Mouse (Mus musculus) lung, adult 18-20 months (tissue): ENCODE results near the gene Rabepk.
A peak's percentile ranks its signal among the peaks of the same experiment; 100 is the strongest.
"Not testable (repeated sequence)": the region's sequence is repeated elsewhere in the genome, so short reads cannot be mapped to it uniquely, and the experiment has no call there.

Experiments used
- DNase-seq, 2 experiments: peaks; one replicate each; pipeline ENCODE4 v3.0.0; 2022; ENCODE audit warnings: mixed read lengths in 2 of 2

Gene Rabepk

DNA sequence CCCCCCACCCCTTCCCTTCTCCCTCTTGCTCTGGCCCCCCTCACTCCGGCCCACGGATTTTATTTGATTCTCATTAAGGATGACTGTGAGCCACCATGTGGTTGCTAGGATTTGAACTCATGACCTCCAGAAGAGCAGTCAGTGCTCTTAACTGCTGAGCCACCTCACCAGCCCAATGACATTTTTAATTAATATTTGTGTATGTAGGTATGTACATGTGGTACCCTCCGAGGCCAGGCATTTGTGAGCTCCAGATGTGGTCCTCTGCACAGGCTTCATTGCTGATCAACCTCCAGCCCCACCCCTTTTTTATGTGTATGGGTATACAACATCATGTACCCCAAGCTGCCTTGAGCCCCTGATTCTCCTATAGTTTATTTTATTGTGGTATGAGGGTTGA is 4.0 kb upstream of the Rabepk start:
- no peak for DNase-seq

DNA sequence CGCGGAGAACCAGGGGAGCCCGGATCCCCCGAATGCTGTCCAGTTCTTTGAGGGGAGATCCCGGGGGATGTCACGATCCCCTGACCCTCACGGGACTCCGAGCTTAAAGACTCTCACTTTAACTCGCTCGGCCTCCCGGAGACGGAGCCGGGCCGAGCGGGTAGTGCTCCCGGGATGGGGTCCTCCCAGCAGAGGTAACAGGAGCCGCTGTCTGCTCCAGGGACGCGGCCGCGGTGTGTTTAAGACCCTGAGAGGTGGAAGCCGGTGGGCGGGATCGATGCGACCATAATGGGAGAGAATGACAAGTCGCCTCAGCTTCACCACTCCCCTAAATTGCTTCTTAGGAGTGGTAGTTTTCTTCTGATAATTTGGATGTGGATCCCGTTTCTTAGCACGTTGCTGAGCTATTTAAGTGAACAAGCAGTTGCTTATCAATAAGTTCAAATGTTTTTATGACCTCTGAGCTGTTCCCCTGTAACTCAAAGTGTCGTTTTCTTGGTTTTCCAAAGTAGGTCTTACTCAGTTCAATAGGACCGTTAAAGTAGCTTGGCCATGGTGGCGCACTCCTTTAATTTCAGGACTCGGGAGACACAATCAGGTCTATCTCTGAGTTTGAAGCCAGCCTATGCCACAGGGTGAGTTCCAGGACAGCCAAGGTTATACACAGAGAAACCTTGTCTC is 3.0 kb upstream of the Rabepk start:
- DNase-seq = peak; percentile 27 to 28

DNA sequence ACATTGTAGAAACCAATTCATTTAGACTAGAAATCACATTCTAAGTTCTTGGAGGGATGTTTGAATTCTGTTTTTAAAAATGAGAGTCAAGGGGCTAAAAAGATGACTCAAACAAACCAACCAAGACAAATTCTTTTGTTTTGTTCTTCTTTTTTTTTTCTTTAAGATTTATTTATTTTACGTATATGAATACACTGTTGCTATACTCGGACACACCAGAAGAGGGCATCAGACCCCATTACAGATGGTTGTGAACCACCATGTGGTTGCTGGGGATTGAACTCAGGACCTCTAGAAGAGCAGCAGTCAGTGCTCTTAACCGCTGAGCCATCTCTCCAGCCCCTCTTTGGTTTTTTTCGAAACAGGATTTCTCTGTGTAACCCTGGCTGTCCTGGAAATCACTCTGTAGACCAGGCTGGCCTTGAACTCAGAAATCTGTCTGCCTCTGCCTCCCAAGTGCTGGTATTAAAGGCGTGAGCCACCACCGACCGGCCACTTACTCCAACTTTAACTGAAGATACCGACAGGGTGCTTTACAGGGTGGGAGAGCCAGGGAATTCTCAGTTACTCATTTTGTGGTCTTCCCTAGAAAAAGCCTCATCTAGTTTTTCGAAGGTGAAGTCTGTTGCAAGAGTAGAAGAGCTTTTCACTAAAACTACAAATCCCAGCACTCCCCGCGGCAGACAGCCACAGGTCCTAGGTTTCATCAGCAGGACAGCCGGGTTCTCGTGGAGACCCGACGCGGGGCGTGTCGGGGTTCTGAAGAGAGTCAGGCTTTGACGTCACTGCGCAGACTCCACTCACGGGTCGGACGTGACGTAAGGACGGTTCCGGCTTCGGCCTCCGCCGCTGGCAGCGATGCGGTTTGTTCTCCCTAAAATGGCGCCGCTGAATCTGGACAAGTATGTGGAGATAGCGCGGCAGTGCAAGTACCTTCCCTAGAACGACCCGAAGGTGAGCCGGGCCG is 2.1 kb upstream of the Rabepk start:
- peak; percentile 98 to 99 for DNase-seq

DNA sequence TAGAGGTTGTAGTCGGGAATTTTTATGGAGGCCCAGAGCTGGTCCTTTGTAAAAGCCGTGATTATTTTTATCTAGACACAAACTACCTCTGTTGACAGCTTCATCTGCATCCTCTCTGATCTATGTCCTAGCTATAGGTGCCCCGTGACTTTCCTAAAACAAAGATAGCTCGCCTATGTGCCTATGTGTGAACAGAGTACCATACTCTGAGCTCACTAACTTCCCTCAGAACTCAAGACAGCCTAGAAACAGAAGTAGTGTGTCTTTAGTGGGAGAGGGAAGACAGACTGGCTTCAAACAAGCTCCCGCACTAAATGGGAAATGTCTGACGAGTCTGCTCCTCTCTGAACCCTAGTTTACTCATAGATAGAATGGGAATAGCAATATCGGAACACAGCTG is 659 bp upstream of the Rabepk start:
- DNase-seq = no peak

DNA sequence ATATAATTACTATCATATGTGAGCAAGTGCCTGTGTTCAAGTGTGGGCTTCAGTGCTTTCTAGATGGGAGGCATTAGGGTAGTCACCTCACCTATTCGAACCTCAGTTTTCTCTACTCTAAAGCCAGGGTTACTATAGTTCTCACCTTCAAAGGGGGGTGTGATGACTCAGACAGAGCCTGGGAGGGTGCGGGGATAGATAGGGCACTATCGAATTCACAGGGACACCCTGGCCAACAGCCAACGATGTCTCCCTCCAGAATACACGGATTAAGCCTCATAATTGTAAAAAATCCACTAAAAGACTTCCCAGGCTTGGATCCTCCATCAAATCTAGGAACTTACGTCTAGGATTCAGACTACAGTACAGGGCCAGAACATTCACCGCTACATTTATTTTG is 4.3 kb downstream of the Rabepk start:
- DNase-seq = no peak

DNA sequence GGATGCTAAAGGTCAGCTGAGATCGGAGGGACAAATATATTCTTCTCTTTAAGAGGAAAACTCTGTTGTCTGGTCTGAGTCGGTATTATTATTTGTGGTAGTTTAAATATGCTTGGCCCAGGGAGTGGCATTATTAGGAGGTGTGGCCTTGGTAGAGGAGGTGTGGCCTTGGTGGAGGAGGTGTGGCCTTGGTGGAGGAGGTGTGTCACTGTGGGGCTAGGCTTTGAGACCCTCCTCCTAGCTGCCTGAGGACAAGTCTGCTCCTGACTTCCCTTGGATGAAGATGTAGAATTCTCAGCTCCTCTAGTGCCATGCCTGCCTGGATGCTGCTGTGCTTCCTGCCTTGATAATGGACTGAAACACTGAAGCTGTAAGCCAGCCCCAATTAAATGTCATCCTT is 5.2 kb downstream of the Rabepk start:
- no peak for DNase-seq

DNA sequence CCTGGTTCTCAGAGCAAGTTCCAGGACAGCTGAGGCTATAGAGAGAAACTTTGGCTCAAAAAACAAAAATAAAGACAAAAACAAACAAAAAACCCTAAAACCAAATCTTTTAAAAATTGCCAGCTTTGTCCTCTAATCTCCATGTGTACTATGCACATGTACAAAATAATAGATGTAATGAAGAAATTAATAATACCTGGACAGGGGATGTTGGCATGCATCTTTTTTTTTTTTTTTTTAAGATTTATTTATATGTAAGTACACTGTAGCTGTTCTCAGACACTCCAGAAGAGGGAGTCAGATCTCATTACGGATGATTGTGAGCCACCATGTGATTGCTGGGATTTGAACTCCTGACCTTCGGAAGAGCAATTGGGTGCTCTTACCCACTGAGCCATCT is 7.2 kb downstream of the Rabepk start:
- not testable (repeated sequence) for DNase-seq

DNA sequence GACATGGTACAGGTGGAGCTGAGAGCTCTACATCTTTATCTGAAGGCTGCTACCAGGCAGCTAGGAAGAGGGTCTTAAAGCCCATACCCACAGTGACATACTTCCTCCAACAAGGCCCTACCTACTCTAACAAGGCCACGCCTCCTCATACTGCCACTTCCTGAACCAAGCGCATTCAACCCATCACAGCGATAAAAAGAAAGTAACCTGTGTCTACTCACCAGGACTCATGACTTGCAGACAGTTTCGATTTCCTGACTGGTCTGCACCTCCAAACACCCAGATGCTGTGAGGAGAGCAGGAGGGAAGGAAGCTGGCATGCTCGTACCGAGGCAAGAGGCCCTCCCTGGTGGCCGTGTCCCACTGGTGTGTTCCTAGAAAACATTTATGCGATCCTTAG is 9.4 kb downstream of the Rabepk start:
- no peak for DNase-seq

DNA sequence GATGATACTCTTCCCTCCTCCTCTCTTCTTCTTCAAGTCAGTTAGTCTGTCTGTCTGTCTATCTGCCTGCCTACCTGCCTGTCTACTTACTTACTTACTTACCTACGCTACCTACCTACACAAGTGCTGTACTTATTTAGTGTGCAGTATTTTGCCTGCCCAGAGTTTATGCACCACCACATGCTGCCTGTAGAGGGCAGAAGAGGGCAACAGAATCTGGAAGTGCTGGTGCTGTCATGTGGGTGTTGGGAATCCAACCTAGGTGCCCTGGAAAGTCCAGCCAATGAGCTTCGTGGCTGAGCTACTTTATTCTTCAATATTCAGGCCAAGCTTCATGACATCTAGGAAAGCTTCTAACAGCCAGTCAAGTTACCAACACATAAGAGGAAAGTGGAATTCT is 15.6 kb downstream of the Rabepk start:
- peak; percentile 35 to 54 for DNase-seq

DNA sequence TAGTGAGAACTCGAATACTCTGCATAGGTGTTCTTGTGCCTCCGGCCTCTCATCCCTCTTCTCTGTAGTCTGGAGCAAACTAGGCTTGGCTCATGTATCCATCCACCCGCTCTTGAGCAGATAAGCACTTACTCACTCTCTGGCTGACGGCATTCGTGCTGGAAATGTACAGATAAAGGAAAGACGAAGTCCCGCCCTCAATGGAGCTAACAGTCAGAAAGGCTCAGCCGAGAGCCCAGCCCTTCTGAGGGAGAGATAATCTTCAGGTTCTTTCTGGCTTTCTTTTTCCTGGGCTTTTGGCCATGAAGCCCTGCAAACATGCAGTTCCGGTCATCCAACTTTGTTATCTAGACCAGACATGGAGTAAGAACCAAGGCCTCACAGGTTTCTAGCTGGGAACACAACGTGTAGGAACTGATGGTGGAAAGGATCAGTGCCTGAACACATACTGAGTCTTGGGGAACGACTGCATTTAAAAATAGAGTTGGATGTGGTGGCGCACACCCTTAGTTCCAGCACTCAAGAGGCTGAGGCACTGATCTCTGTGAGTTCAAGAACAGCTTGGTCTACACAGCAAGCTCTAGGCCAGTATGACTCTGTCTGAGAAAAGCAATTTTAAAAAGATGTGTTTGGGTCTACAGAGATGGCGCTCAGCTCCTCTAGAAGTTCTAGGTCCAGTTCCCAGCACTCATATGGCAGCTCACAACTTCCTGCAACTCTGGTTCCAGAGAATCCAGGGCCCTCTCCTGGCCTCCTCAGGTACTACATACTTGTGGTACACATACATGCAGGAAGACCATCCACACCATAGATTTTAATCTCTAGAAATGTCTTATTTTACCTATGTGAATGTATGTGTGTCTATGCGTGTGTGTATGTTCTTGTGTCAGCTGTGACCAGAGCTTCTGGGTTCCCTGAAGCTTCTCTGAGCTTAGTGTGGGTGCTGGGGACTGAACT is 16.4 kb downstream of the Rabepk start:
- peak in 1 of 2 experiments; percentile 9 for DNase-seq

DNA sequence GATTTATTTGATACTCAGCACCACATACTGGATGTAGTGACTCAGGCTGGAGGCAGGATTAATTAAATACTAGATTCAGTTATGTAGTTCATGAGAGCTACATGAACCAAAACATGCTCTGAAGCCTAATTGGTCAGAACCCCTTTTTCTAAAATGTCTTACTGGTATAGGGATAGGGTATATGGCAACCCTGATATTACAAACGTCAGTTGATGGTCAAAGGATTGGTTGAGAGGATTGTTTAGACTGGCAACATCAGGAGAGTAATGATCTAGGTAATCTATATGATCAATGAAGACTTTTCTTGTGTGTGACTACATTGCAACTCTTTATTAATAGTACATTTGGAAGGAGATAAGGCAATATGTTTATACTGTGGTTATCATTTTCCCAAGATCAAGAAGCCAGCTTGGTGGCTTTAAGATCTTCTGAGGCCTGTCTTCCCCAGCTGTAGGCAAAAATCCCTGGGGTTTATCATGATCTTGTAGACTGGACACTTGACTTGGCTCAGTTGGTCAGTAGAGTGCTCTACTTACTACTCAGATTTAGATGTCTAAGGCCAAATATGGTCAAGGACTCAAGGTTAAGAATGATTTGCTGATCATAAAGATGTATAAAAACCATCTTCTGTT is 22.4 kb downstream of the Rabepk start:
- no peak for DNase-seq

DNA sequence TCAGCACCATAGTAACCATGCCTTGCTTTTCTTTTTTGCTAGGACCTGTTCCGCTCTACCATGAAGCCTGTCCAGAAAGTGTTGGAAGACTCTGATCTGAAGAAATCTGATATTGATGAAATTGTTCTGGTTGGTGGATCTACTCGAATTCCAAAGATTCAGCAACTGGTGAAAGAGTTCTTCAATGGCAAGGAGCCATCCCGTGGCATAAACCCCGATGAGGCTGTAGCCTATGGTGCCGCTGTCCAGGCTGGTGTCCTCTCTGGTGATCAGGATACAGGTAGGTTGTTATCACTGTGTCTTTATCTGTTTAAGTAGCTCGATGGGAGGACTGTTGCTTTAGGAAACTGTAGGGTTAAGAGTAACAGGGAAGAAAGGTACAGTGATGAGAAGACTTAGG is 25.2 kb downstream of the Rabepk start:
- no peak for DNase-seq

DNA sequence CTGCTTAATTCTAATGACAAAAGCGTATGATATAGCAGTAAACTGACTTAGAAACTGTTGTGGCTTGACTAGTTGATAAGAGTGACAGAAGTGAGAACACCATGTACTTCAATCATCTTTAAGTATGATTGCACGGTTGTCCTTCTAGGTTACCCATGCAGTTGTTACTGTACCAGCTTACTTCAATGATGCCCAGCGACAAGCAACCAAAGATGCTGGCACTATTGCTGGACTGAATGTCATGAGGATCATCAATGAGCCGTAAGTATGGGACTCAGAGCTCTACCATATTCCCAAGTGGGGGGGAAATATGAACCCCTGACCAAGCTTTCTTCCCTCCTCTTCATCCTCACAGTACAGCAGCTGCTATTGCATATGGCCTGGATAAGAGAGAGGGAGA is 26.0 kb downstream of the Rabepk start:
- DNase-seq = no peak

DNA sequence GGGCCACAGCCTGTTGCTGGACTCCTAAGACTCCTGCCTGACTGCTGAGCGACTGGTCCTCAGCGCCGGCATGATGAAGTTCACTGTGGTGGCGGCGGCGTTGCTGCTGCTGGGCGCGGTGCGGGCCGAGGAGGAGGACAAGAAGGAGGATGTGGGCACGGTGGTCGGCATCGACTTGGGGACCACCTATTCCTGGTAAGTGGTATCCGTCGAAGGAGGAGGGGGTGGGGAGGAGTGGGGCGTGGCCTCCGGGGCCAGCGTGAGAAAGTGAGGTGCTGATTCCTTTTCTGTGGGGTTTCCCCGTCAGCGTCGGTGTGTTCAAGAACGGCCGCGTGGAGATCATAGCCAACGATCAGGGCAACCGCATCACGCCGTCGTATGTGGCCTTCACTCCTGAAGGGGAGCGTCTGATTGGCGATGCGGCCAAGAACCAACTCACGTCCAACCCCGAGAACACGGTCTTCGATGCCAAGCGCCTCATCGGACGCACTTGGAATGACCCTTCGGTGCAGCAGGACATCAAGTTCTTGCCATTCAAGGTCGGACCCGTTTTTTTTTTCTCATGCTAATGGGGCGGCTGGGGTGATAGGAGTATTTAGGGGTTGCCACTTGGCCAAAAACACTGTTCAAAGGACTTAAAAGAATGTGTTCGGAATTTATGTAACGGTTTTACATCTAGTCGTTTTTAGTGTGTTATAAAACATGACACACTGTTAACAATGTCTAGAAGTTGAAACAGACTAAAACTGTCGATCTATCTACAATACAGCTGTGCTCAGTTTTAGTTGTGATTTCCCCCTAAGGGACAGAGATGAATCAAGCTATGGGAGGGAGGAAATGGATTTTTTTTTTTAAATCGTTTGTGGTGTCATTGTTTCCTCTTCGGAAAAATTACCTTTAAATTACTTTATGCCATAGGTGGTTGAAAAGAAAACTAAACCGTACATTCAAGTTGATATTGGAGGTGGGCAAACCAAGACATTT is 27.2 kb downstream of the Rabepk start:
- DNase-seq = peak in 1 of 2 experiments; percentile 61

DNA sequence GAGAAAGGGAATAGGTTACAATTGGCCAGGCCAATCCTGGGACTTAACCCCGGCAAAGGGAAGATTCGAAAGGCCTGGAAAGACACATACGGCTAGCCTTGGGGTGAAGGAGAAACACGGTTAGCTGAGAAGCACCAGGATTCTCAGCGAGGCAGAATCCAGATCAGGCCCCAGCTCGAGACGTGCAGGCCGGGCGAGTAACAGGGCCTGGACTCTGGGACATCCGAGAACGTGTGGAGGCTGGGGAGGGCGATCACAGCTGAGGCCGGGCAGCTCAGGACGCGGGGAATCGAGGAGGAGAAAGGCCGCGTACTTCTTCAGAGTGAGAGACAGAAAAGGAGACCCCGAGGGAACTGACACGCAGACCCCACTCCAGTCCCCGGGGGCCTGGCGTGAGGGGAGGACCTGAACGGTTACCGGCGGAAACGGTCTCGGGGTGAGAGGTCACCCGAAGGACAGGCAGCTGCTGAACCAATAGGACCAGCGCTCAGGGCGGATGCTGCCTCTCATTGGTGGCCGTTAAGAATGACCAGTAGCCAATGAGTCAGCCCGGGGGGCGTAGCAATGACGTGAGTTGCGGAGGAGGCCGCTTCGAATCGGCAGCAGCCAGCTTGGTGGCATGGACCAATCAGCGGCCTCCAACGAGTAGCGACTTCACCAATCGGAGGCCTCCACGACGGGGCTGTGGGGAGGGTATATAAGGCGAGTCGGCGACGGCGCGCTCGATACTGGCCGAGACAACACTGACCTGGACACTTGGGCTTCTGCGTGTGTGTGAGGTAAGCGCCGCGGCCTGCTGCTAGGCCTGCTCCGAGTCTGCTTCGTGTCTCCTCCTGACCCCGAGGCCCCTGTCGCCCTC is 28.1 kb downstream of the Rabepk start, which contains the start of gene Hspa5:
Hspa5 (plus strand) TSS at position 603 of the 859 bp plus-strand sequence.
- DNase-seq = peak; percentile 100

DNA sequence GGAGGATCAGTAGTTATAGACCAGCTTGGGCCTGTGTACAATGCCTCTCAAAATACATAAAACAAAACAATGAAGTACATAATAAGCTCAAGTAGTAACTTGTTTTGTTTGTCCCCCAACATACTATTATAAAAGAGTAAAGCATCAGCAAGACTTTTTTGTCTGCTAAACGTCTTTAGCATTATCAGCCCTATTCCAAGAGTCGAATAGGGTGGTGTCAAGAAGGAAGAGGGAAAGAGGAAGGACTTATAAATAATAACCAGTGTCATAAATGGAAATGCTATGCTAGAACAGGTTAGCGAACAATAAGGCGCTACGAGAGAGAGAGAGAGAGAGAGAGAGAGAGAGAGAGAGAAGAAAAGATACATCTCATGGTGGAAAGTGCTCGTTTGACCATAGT is 28.8 kb downstream of the Rabepk start:
- no peak for DNase-seq

DNA sequence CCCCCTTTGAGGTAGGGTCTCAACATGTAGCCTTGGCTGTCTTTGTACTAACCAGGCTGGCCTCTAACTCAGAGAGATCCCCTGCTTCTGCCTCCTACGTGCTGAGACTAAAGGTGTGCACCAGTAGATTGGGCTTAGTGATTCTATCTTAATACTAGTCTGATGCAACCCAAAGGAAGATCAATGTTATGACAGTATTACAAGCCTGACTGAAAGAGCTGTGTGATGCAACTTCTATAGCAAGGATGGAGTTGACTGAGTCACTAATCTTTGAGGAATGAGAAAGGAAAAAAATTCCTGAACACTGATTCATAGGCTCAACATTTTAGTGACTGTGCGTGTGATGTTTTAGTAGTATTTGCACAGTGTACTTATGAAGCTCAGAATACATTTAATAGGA is 29.7 kb downstream of the Rabepk start:
- DNase-seq = no peak

DNA sequence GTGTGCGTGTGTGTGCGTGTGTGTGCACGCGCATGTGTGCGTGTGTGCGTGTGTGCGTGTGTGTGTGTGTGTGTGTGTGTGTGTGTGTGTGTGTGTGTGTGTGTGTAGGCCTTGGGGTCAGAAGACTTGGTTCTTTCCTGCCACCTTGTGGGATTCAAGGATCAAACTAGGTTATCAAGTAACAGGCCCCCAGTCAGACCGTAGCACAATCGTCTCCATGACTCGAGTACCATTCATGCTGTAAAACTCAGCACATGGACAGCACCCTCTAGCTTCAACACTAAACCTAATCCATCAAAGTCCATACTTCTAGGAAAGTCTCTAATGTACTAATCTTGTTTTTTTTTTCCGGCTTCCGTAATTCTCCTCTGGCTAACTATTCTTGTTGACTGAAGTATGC is 34.9 kb downstream of the Rabepk start:
- DNase-seq = no peak

DNA sequence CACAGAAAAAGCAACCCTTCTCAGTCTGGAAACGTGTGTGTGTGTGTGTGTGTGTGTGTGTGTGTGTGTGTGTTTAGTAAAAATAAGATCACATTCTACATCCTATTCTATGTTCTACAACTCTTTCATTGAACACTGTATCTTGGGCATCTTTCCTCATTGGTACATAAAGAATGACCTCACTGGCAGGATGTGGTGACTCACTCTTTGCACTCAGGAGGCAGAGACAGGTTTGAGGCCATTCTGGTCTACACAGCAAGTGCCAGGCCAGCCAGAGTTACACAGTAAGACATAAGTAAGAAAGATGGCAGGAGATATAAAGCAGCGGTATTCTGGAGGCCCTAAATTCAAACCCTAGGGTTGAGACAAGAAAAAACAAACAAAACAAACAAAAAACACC is 36.8 kb downstream of the Rabepk start:
- DNase-seq = no peak

DNA sequence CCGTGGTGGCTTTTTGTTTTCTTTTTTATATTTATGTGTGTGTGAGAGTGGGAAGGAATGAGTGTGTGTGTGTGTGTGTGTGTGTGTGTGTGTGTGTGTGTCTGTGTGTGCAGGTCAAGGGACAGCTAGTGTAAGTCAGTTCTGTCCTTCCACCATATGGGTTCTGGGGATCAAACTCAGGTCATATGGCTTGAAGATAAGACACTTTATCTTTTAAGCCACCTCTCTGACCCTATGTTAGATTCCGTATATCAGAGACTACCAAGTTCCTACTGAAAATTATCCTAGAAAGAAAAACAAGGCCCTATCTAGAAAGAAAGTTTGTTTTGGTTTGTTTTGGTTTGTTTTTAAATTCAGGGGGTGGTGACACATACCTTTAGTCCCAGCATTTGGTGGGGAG is 37.5 kb downstream of the Rabepk start:
- DNase-seq = no peak
